Mouse (Mus musculus): ENCODE results near the gene Zfp658. TPM values are rescaled to one million over a fixed set of nuclear protein-coding genes. Genes with fewer than 3 reads are reported as not detected.

The Zfp658 gene
- total RNA-seq, 2 experiments from 2014 or later = 5.2 to 5.5 TPM

DNA sequence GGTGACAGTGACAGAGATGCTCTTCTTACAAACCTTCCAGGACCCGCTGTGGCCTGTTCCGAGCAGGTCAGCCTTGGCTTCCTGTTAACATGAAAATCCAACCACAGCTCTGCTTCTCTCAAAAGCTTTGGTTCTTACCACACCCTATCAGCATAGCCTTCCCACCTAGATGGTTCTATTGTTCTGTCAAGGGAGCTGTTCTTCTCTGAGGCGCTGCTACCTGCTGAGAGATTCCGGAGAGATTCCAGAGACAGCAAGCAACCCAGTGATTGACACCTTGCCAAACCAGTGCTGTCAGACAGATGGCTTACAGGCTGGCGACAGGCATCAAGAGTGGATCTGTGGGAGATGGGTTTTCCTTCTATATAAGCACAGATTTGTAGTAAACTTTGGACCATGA lies 14.4 kb upstream of the Zfp658 start:
- Histone ChIP-seq H3K27ac (no peak overlapping the region), H3K4me3 (no peak overlapping the region)
- intact Hi-C loops (cut with DNase I) = no loop called here
- TF ChIP-seq CTCF (IDR thresholded peaks at IDR 0.05) = no peak
- DNase-seq (ENCODE audit: extremely low spot score in 1 of 2, low spot score in 2 of 2) = no peak

DNA sequence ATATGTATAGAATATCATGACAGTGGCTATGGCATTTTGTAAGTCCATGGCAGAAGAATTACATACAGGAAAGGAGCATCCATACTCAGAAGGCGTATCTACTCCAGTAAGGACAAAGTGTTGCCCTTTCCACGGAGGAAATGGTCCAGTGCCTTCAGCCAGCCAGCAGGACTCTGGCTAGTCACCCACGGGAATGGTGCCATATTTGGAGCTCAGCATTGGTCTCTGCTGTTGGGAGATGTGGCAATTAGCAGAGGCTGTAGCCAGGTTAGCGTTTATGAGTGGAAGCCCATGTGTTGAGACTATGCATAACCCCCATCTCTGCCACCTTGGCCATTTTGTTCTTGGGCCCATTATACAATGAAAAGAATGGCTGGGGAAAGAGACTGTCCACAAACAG lies 13.8 kb upstream of the Zfp658 start:
- no peak for TF ChIP-seq CTCF (IDR thresholded peaks at IDR 0.05)
- no peak overlapping the region for H3K27ac ChIP-seq
- DNase-seq (ENCODE audit: extremely low spot score in 1 of 2, low spot score in 2 of 2) = no peak
- intact Hi-C loops (cut with DNase I) = no loop called here
- no peak overlapping the region for H3K4me3 ChIP-seq

DNA sequence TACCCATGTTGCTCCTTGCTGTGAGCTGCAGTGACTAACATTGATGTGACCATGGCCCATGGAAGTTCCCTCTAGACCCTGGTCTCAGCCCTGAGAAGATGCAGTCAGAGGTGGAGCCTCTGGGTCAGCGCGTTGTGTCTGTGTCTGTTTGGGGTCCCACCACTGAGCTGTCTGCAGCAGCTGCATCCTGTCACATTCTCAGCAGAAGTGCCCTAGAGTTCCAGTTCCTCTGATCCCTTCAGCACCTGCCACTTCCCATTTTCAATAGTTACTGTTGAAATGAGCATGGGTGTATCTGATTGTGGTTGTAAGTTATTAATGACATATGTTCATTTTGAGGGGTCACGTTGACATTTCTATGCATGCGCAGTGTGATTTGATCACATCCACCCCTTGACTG lies 8.9 kb upstream of the Zfp658 start:
- no peak for DNase-seq (ENCODE audit: extremely low spot score in 1 of 2, low spot score in 2 of 2)
- intact Hi-C loops (cut with DNase I) = no loop called here
- Histone ChIP-seq H3K27ac (no peak overlapping the region), H3K4me3 (no peak overlapping the region)
- TF ChIP-seq CTCF (IDR thresholded peaks at IDR 0.05) = no peak

DNA sequence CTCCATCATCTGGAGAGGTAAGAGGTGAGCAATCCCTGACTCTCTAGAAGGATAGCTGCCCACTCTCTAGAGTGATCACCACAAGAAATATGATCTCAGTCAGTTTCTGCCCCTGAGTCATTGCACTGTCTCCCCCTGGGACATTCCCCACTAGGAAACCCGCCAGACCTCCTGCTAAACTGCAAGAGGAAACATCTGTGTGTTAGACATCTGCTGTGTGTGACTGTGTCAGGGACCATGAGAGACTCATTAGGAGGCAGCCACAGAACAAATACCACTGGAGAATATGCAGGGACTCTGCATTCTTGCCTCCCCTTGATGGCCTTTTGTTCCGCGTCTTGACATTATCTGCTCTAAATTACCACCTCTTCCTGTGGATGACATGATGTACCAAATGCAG lies 7.5 kb upstream of the Zfp658 start:
- DNase-seq (ENCODE audit: extremely low spot score in 1 of 2, low spot score in 2 of 2) = no peak
- H3K27ac ChIP-seq = no peak overlapping the region
- H3K4me3 ChIP-seq = no peak overlapping the region
- intact Hi-C loops (cut with DNase I) = no loop called here
- no peak for TF ChIP-seq CTCF (IDR thresholded peaks at IDR 0.05)

DNA sequence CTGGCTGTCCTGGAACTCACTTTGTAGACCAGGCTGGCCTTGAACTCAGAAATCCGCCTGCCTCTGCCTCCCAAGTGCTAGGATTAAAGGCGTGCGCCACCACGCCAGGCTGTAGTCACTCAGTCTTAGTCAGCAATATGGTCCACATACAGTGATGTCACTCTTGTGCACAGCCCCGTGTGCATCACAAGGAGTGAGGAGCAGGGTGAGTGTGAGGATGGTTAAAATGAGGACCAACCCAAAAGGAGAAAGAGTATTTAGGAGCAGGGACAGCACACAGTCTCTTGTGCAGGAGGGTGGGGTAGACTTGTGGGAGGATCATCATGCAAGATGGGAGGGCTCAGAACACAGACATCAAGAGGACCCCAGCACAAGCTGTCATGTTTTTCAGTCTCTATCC lies 6.7 kb upstream of the Zfp658 start:
- DNase-seq (ENCODE audit: extremely low spot score in 1 of 2, low spot score in 2 of 2) = no peak
- intact Hi-C loops (cut with DNase I) = no loop called here
- H3K27ac ChIP-seq = no peak overlapping the region
- TF ChIP-seq CTCF (IDR thresholded peaks at IDR 0.05) = no peak
- H3K4me3 ChIP-seq = no peak overlapping the region

DNA sequence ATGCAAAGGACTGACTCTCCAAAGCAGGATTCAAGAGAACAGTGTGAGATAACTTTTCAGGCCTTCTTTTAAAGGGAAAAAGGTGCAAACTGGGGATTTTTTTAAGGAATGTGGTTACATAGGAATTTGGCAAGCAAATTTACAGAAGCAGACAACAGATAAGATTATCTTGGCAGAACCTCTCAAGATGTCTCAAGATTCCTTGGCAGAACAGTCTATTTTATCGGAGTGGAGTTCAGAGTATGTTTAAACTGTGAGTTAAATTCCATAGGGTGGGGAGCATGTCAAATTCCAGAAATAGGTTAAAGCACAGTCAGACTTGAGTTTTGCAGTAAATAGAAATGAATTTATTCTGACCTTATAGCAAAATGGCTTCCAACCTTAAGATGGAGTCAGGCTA lies 5.2 kb upstream of the Zfp658 start:
- TF ChIP-seq CTCF (IDR thresholded peaks at IDR 0.05) = no peak
- Histone ChIP-seq H3K4me3 (no peak overlapping the region), H3K27ac (no peak overlapping the region)
- DNase-seq (ENCODE audit: extremely low spot score in 1 of 2, low spot score in 2 of 2) = no peak
- intact Hi-C loops (cut with DNase I) = no loop called here

DNA sequence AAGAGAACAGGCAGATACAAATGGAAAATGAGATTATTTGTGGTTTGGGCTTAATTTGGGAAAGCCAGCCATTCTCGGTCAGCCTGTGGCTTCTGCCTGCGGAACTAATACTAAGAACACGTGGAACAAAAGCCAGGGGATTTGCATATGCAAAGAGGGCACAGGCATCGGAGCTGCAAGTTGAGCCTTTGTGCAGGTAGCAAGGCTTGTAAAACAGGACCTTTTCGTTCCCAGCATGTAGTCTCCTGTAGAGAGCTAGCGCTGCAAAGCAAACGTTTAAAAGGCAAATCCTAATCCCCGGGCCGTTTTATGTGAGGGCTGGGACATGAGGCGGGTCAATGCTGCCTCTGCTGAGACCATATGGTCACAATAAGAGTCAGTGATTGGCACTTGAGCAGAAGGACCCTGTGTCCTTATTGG lies 605 bp downstream of the Zfp658 start:
- DNase-seq (ENCODE audit: extremely low spot score in 1 of 2, low spot score in 2 of 2) = no peak
- intact Hi-C loops (cut with DNase I) = loop anchor here (1.0 kb wide), 1 partner anchor 17 kb away; the partner anchor contains the start of gene Zfp719
- peak overlapping the region; percentile 70 for H3K27ac ChIP-seq

DNA sequence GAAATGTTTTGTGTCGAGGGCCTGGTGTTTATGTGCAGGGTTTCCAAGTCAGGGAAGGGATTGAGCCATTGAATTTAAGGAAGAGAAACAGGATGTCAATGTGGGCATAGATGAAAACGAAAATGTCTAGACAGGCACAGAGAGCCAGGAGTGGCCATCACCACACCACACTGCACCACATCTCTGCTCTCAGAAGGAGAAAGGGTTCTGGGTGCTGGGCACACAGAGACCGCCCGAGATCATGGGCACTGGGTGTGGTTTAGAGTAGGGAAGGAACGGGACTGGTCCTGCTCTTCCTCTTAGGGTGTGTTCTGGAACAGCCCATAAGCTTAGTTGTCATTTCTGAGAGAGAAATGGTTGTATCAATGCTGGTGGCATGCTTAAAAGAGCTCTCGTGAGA lies 1.2 kb downstream of the Zfp658 start:
- Histone ChIP-seq H3K4me3 (peak overlapping the region; percentile 73), H3K27ac (no peak overlapping the region; the same call in 1 of the 2 replicates)
- DNase-seq (ENCODE audit: extremely low spot score in 1 of 2, low spot score in 2 of 2) = no peak
- no peak for TF ChIP-seq CTCF (IDR thresholded peaks at IDR 0.05)
- intact Hi-C loops (cut with DNase I) = no loop called here

More for the DNA sequence above, 605 bp downstream of the Zfp658 start:
- TF ChIP-seq CTCF (IDR thresholded peaks at IDR 0.05) = no peak
- H3K4me3 ChIP-seq = peak overlapping the region; percentile 73

DNA sequence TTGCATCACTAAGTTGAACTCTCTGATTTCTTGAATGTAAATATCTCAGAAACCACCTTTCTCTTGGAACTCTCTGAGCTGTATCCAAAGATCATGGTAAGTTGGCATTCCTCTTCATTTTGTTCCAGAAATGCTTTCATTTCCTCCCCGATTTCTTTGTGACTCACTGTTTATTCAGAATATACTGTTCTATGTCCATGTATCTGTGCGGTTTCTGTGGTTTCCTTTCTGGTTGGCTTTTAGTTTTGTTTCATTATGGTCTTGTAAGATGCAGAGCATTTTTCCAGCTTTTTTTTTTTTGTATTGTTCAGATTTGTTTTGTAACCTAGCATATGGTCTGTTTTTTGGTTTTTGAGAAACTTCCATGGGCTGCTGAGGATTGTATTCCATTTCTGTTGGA lies 9.2 kb downstream of the Zfp658 start:
- TF ChIP-seq CTCF (IDR thresholded peaks at IDR 0.05) = no peak
- H3K27ac ChIP-seq = no peak overlapping the region
- intact Hi-C loops (cut with DNase I) = no loop called here
- DNase-seq (ENCODE audit: extremely low spot score in 1 of 2, low spot score in 2 of 2) = no peak
- H3K4me3 ChIP-seq = no peak overlapping the region

DNA sequence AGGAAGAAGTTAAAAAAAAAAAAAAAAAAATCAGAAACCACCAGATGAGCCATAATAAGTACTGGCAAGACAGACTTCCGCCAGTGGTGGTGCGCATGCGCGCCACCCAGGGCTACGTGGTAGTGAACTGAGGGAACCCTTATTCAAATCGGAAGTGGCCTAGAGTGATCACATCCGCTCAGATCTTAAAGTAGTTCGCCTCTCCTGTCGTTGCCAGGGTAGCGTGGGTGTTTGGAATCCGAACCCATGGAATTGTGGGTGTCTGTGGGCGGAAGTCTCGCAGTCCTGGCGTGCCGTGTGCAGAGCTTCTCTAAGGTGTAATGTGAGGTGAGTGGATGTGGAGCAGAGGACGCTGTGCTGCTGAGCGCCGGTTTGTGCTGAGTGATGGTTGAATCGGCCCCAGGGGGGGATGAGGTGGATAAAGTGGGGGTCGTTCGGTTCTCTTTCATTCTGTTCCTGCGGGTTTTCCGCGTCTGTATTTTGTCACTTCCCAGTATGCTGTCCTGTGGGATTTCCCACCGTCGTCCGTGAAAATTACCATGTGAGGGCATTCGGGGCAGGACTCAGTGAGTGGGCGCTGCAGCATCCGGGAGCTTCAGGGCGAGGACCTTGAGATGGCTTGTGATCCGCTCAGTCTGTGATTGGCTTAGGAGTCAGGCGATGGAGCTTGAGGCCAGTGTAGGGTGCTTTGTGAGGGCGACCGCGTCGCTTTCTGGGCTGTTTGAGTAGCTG lies 17.6 kb downstream of the Zfp658 start, which contains the start of gene Zfp719:
Zfp719 (plus strand) TSS at position 171 of the 732 bp plus-strand sequence.
- H3K27ac ChIP-seq = peak within 1 kb of the TSS; percentile 89
- DNase-seq (ENCODE audit: extremely low spot score in 1 of 2, low spot score in 2 of 2) = peak; percentile 89 to 93
- H3K4me3 ChIP-seq = peak within 1 kb of the TSS; percentile 69
- intact Hi-C loops (cut with DNase I) = loop anchor here (1.0 to 10.0 kb wide), 5 partner anchors 17 to 315 kb away; partner anchors contain the start of genes Zfp658, Zfp715 and Zfp819
- TF ChIP-seq CTCF (IDR thresholded peaks at IDR 0.05) = no peak

DNA sequence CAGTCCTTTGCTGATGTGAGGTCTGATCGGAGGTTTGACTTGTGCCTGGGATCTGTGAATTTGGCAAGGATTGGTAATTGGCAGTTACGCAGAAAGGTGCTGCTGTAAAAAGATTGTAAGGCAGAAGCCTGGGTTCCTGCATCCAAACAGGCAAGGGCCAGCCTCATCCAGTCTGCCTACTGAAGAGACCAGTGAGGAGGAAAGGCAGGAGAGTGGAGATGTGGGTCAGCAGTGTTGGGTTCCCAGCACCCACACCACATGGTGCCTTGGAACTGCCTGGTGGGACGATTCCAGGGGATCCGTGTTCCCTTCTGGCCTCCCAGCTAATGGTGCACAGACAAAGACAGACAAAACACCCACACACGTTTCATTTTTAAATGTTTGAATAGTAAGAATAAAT lies 18.5 kb downstream of the Zfp658 start:
- intact Hi-C loops (cut with DNase I) = loop anchor here (2.0 to 10.0 kb wide), 2 partner anchors 26 to 314 kb away; partner anchors contain the start of gene Zfp819
- no peak for DNase-seq (ENCODE audit: extremely low spot score in 1 of 2, low spot score in 2 of 2)
- TF ChIP-seq CTCF (IDR thresholded peaks at IDR 0.05) = no peak
- Histone ChIP-seq H3K27ac (peak overlapping the region; percentile 89), H3K4me3 (peak overlapping the region; percentile 69)

DNA sequence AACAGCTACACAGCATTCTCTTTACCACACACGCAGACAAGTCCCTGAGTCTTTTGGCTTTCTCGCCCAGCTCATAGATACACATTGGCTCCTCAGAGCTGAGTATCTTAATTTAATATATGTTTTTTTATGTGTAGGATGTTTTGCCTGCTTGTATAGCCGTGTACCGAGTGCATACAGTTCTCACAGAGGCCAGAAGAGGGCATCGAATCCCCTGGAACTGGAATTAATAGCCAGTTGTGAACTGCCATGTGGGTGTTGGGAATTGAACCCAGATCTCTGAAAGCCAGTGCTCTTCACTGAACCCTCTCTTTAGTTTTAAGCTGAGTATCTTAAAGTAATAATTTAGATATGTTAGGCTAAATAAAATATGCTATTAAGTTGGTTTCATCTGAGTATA lies 22.7 kb downstream of the Zfp658 start:
- intact Hi-C loops (cut with DNase I) = loop anchor here (10.0 kb wide), 1 partner anchor 310 kb away; no protein-coding TSS in a partner anchor
- H3K27ac ChIP-seq = no peak overlapping the region
- peak; percentile 47 for TF ChIP-seq CTCF (IDR thresholded peaks at IDR 0.05)
- no peak overlapping the region for H3K4me3 ChIP-seq
- no peak for DNase-seq (ENCODE audit: extremely low spot score in 1 of 2, low spot score in 2 of 2)

DNA sequence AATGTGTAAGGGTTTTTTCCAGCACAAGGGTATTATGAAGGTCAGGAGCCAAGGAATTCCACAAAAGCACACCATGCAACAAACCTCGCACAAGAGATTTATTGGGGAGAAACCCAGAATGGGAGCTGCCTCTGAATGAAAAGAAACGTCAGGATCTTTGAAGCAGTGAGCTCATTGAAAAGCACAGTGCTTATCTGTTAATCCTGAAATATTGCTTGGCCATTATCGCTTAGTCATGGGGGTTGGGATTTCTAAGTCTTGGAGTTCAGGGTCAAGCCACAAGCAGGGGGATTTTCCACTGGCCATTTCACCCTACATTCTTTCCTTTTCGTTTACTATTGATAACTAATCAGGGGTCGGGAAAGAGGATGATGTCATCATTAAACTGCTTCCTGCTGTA lies 39.8 kb downstream of the Zfp658 start:
- no peak for TF ChIP-seq CTCF (IDR thresholded peaks at IDR 0.05)
- Histone ChIP-seq H3K27ac (no peak overlapping the region), H3K4me3 (no peak overlapping the region)
- intact Hi-C loops (cut with DNase I) = no loop called here
- DNase-seq (ENCODE audit: extremely low spot score in 1 of 2, low spot score in 2 of 2) = no peak

Data from left cerebral cortex, adult 2 months (tissue).